Mouse (Mus musculus): Measurements from ENCODE around the gene Arhgef25.

The Arhgef25 gene

GRCm38 (mm10) chr10:127186451-127186850 is 3.4 kb downstream of the Arhgef25 start:
- no peak for DNase-seq (ENCODE audit: low spot score in 2 of 2)

- no peak for DNase-seq (ENCODE audit: low spot score in 2 of 2)
These were observed 4.4 kb downstream of the Arhgef25 start for GRCm38 (mm10) chr10:127185506-127185905.

- no peak for DNase-seq (ENCODE audit: low spot score in 2 of 2)
These were observed 4.8 kb downstream of the Arhgef25 start for GRCm38 (mm10) chr10:127185101-127185500.

GRCm38 (mm10) chr10:127183759-127184158 is 6.1 kb downstream of the Arhgef25 start:
- no peak for DNase-seq (ENCODE audit: low spot score in 2 of 2)

GRCm38 (mm10) chr10:127182624-127183023 is 7.3 kb downstream of the Arhgef25 start:
- DNase-seq (ENCODE audit: low spot score in 2 of 2): no peak

GRCm38 (mm10) chr10:127181566-127181965 is 8.3 kb downstream of the Arhgef25 start:
- no peak for DNase-seq (ENCODE audit: low spot score in 2 of 2)

GRCm38 (mm10) chr10:127180695-127181047 is 9.2 kb downstream of the Arhgef25 start:
- DNase-seq (ENCODE audit: low spot score in 2 of 2): no peak

GRCm38 (mm10) chr10:127179871-127180694 is 9.8 kb downstream of the Arhgef25 start, which contains the start of gene Slc26a10:
TSS of gene Slc26a10 (minus strand) at chr10:127180645.
- no peak for DNase-seq (ENCODE audit: low spot score in 2 of 2)

GRCm38 (mm10) chr10:127178286-127179027 is 11.4 kb downstream of the Arhgef25 start:
- no peak for DNase-seq (ENCODE audit: low spot score in 2 of 2)

- peak; percentile 26 to 64 for DNase-seq (ENCODE audit: low spot score in 2 of 2)
These were observed 12.2 kb downstream of the Arhgef25 start for GRCm38 (mm10) chr10:127177719-127178118.

- no peak for DNase-seq (ENCODE audit: low spot score in 2 of 2)
These were observed 12.6 kb downstream of the Arhgef25 start for GRCm38 (mm10) chr10:127177235-127177634.

- no peak for DNase-seq (ENCODE audit: low spot score in 2 of 2)
These were observed 13.1 kb downstream of the Arhgef25 start for GRCm38 (mm10) chr10:127176756-127177155.

GRCm38 (mm10) chr10:127176228-127176627 is 13.7 kb downstream of the Arhgef25 start:
- DNase-seq (ENCODE audit: low spot score in 2 of 2): no peak

- DNase-seq (ENCODE audit: low spot score in 2 of 2): no peak
These were observed 15.7 kb downstream of the Arhgef25 start for GRCm38 (mm10) chr10:127174170-127174569.

- DNase-seq (ENCODE audit: low spot score in 2 of 2): no peak
These were observed 16.5 kb downstream of the Arhgef25 start for GRCm38 (mm10) chr10:127173148-127174065.

GRCm38 (mm10) chr10:127171631-127172200 is 18.2 kb downstream of the Arhgef25 start:
- DNase-seq (ENCODE audit: low spot score in 2 of 2): no peak

- DNase-seq (ENCODE audit: low spot score in 2 of 2): peak; percentile 60 to 70
These were observed 19.0 kb downstream of the Arhgef25 start for GRCm38 (mm10) chr10:127170837-127171272.

- no peak for DNase-seq (ENCODE audit: low spot score in 2 of 2)
These were observed 19.9 kb downstream of the Arhgef25 start for GRCm38 (mm10) chr10:127170002-127170401.

GRCm38 (mm10) chr10:127167614-127168192 is 22.2 kb downstream of the Arhgef25 start:
- no peak for DNase-seq (ENCODE audit: low spot score in 2 of 2)

- DNase-seq (ENCODE audit: low spot score in 2 of 2): no peak
These were observed 22.9 kb downstream of the Arhgef25 start for GRCm38 (mm10) chr10:127166771-127167613.
